Mouse (Mus musculus): ENCODE results near the gene Usp39. TPM values are rescaled to one million over a fixed set of nuclear protein-coding genes. Genes with fewer than 3 reads are reported as not detected.
A peak's percentile ranks its signal among the peaks of the same experiment; 100 is the strongest.

Gene Usp39
- total RNA-seq (2017) = 22.6 to 41.7 TPM (median 35.3 TPM) in 3 replicates

GRCm38 (mm10) chr6:72345074-72345567 is at the start of gene Usp39:
Usp39 (minus strand) TSS chr6:72345184.
- ATAC-seq (replicated peaks; ENCODE audit: insufficient number of reproducible peaks, low FRiP score, low TSS enrichment, poor library complexity, severe bottlenecking) = peak; percentile 91

GRCm38 (mm10) chr6:72392341-72392740 is 47.4 kb upstream of the Usp39 start:
- no peak for ATAC-seq (replicated peaks; ENCODE audit: insufficient number of reproducible peaks, low FRiP score, low TSS enrichment, poor library complexity, severe bottlenecking)

GRCm38 (mm10) chr6:72390795-72391521 is 46.0 kb upstream of the Usp39 start:
- no peak for ATAC-seq (replicated peaks; ENCODE audit: insufficient number of reproducible peaks, low FRiP score, low TSS enrichment, poor library complexity, severe bottlenecking)

GRCm38 (mm10) chr6:72389941-72390771 is 45.2 kb upstream of the Usp39 start, which contains the start of gene Vamp8:
Vamp8 (minus strand) TSS chr6:72390703.
- peak; percentile 87 for ATAC-seq (replicated peaks; ENCODE audit: insufficient number of reproducible peaks, low FRiP score, low TSS enrichment, poor library complexity, severe bottlenecking)

GRCm38 (mm10) chr6:72389471-72389940 is 44.5 kb upstream of the Usp39 start:
- peak; percentile 43 for ATAC-seq (replicated peaks; ENCODE audit: insufficient number of reproducible peaks, low FRiP score, low TSS enrichment, poor library complexity, severe bottlenecking)

- ATAC-seq (replicated peaks; ENCODE audit: insufficient number of reproducible peaks, low FRiP score, low TSS enrichment, poor library complexity, severe bottlenecking) = no peak
These were observed 43.9 kb upstream of the Usp39 start for GRCm38 (mm10) chr6:72388791-72389329.

GRCm38 (mm10) chr6:72388266-72388665 is 43.3 kb upstream of the Usp39 start:
- no peak for ATAC-seq (replicated peaks; ENCODE audit: insufficient number of reproducible peaks, low FRiP score, low TSS enrichment, poor library complexity, severe bottlenecking)

- no peak for ATAC-seq (replicated peaks; ENCODE audit: insufficient number of reproducible peaks, low FRiP score, low TSS enrichment, poor library complexity, severe bottlenecking)
These were observed 42.8 kb upstream of the Usp39 start for GRCm38 (mm10) chr6:72387816-72388215.

GRCm38 (mm10) chr6:72386561-72386960 is 41.6 kb upstream of the Usp39 start:
- no peak for ATAC-seq (replicated peaks; ENCODE audit: insufficient number of reproducible peaks, low FRiP score, low TSS enrichment, poor library complexity, severe bottlenecking)

- ATAC-seq (replicated peaks; ENCODE audit: insufficient number of reproducible peaks, low FRiP score, low TSS enrichment, poor library complexity, severe bottlenecking) = no peak
These were observed 40.3 kb upstream of the Usp39 start for GRCm38 (mm10) chr6:72385258-72385657.

GRCm38 (mm10) chr6:72383952-72384351 is 39.0 kb upstream of the Usp39 start:
- ATAC-seq (replicated peaks; ENCODE audit: insufficient number of reproducible peaks, low FRiP score, low TSS enrichment, poor library complexity, severe bottlenecking) = no peak

GRCm38 (mm10) chr6:72383142-72383820 is 38.3 kb upstream of the Usp39 start:
- no peak for ATAC-seq (replicated peaks; ENCODE audit: insufficient number of reproducible peaks, low FRiP score, low TSS enrichment, poor library complexity, severe bottlenecking)

GRCm38 (mm10) chr6:72382494-72382893 is 37.5 kb upstream of the Usp39 start:
- no peak for ATAC-seq (replicated peaks; ENCODE audit: insufficient number of reproducible peaks, low FRiP score, low TSS enrichment, poor library complexity, severe bottlenecking)

GRCm38 (mm10) chr6:72380131-72380770 is 35.3 kb upstream of the Usp39 start, which contains the start of gene Vamp5:
Vamp5 (minus strand) TSS chr6:72380468.
- ATAC-seq (replicated peaks; ENCODE audit: insufficient number of reproducible peaks, low FRiP score, low TSS enrichment, poor library complexity, severe bottlenecking) = peak; percentile 79

GRCm38 (mm10) chr6:72379377-72380130 is 34.6 kb upstream of the Usp39 start:
- no peak for ATAC-seq (replicated peaks; ENCODE audit: insufficient number of reproducible peaks, low FRiP score, low TSS enrichment, poor library complexity, severe bottlenecking)

- no peak for ATAC-seq (replicated peaks; ENCODE audit: insufficient number of reproducible peaks, low FRiP score, low TSS enrichment, poor library complexity, severe bottlenecking)
These were observed 33.7 kb upstream of the Usp39 start for GRCm38 (mm10) chr6:72378510-72379234.

Data from monocyte, adult 5-6 weeks (primary cell).